ENCODE assay signal across 9 mouse cellular contexts in genomic region chr11:63175302-63175701, GRCm38 (mm10). TPM values are rescaled to one million over a fixed set of nuclear protein-coding genes. Genes with fewer than 3 reads are reported as not detected.
DNase-seq lines count a peak whose midpoint lies in the region; ATAC-seq and TF ChIP-seq lines count a peak whose summit lies in the region.
"Had no signal": no experiment of that assay in that cellular context is flagged by ENCODE, and none has a peak within 500 bp of the region (broad histone marks: within the 10 kb centered on the region; RNA-seq: fewer than 3 reads in every experiment).

No protein-coding gene starts in this region.

- H3K27ac ChIP-seq in heart, postnatal 0 days (ENCODE audit: low read depth): no peak overlapping the region
- no peak overlapping the region for H3K27ac ChIP-seq in intestine, embryonic 16.5 days (ENCODE audit: low read length)
- H3K27ac ChIP-seq in hindbrain, embryonic 10.5 days: no peak overlapping the region

- 26% methylated on average over 3 of the region's 3 CpGs for WGBS in heart, postnatal 0 days
- WGBS in intestine, embryonic 16.5 days: 45% methylated on average over 3 of the region's 3 CpGs
- WGBS in hindbrain, embryonic 10.5 days: 46% methylated on average over 3 of the region's 3 CpGs

- H3K27me3 ChIP-seq in heart, postnatal 0 days (ENCODE audit: control insufficient read depth, insufficient read depth, low read length): no peaks in the 10 kb centered on the region
- no peaks in the 10 kb centered on the region for H3K27me3 ChIP-seq in intestine, embryonic 16.5 days (replicated peaks; ENCODE audit: control insufficient read depth, insufficient read depth, low read length)
- H3K27me3 ChIP-seq in hindbrain, embryonic 10.5 days (ENCODE audit: insufficient read depth, poor library complexity, severe bottlenecking): peaks cover 35% of the 10 kb centered on the region
- H3K27me3 ChIP-seq: megakaryocyte, embryonic 14.5 days had no signal

- H3K4me1 ChIP-seq in heart, postnatal 0 days (ENCODE audit: control insufficient read depth, insufficient read depth): no peaks in the 10 kb centered on the region
- no peaks in the 10 kb centered on the region for H3K4me1 ChIP-seq in intestine, embryonic 16.5 days (ENCODE audit: control insufficient read depth, insufficient read depth, low read length)
- peaks cover 8% of the 10 kb centered on the region for H3K4me1 ChIP-seq in hindbrain, embryonic 10.5 days (replicated peaks)
- H3K4me1 ChIP-seq: megakaryocyte, embryonic 14.5 days had no signal

- H3K4me3 ChIP-seq in heart, postnatal 0 days (ENCODE audit: low read depth, low read length): no peak overlapping the region
- H3K4me3 ChIP-seq in intestine, embryonic 16.5 days (ENCODE audit: low read length): no peak overlapping the region
- H3K4me3 ChIP-seq in hindbrain, embryonic 10.5 days: no peak overlapping the region
- H3K4me3 ChIP-seq: megakaryocyte, embryonic 14.5 days had no signal

- ATAC-seq in heart, postnatal 0 days (ENCODE audit: insufficient read depth, low read depth): no peak
- peak; percentile 36; the same call in 1 of the 2 replicates for ATAC-seq in intestine, embryonic 16.5 days

- intact Hi-C loops in heart, postnatal 14 days (cut with DNase I): no loop called here
- intact Hi-C loops in heart, postnatal 36 days (cut with DNase I): no loop called here

- DNase-seq in heart, postnatal 0 days (ENCODE audit: low spot score): peak; percentile 13
- DNase-seq in heart, postnatal 14 days: no peak
- DNase-seq in thymus, postnatal 4 days: peak; percentile 23
- no peak for DNase-seq in thymus, postnatal 36 days
- DNase-seq in ovary, adult 18-20 months (ENCODE audit: low spot score): no peak
- DNase-seq in hindbrain, embryonic 10.5 days (ENCODE audit: low spot score): no peak
- no peak for DNase-seq in heart, postnatal 36 days

- H3K4me2 ChIP-seq in heart, postnatal 0 days (ENCODE audit: low read depth, low read length): no peak overlapping the region
- H3K4me2 ChIP-seq in intestine, embryonic 16.5 days (ENCODE audit: low read depth, low read length): no peak overlapping the region

- TF ChIP-seq EP300 in heart, postnatal 0 days (IDR thresholded peaks at IDR 0.05; ENCODE audit: low read depth): no peak

- no peak overlapping the region for H3K9ac ChIP-seq in heart, postnatal 0 days (replicated peaks; ENCODE audit: low read depth, low read length)
- H3K9ac ChIP-seq in intestine, embryonic 16.5 days (ENCODE audit: low read depth, low read length): no peak overlapping the region

- TF ChIP-seq CTCF in heart, postnatal 0 days (IDR thresholded peaks at IDR 0.05; ENCODE audit: low read depth): peak; percentile 42

- no peaks in the 10 kb centered on the region for H3K36me3 ChIP-seq in heart, postnatal 0 days (replicated peaks; ENCODE audit: control insufficient read depth, insufficient read depth, low read length)
- H3K36me3 ChIP-seq in intestine, embryonic 16.5 days (ENCODE audit: control insufficient read depth, insufficient read depth, low read length): no peaks in the 10 kb centered on the region
- H3K36me3 ChIP-seq in hindbrain, embryonic 10.5 days: no peaks in the 10 kb centered on the region

- H3K9me3 ChIP-seq in heart, postnatal 0 days (replicated peaks; ENCODE audit: control insufficient read depth, low read length): no peaks in the 10 kb centered on the region
- H3K9me3 ChIP-seq in intestine, embryonic 16.5 days (ENCODE audit: control insufficient read depth, low read length): no peaks in the 10 kb centered on the region
- no peaks in the 10 kb centered on the region for H3K9me3 ChIP-seq in hindbrain, embryonic 10.5 days
- H3K9me3 ChIP-seq: megakaryocyte, embryonic 14.5 days had no signal

RNA-seq across cellular contexts. Expression of gene Pmp22, which starts 46.5 kb away (rescaled TPM):
- total RNA-seq in heart, postnatal 0 days (2014; rRNA removed; ENCODE audit: low replicate concordance): 94.4 and 128 TPM in 2 replicates
- 62.1 and 63.3 TPM in 2 replicates for polyA plus RNA-seq in heart, postnatal 0 days (2015; fragmentation: Nextera tagmentation; extraction: Ambion mirVana)
- 10 to 100 TPM; 69.8 to 80.5 TPM for total RNA-seq in heart, postnatal 14 days (2021)
- 110 and 113 TPM in 2 replicates for polyA plus RNA-seq in intestine, embryonic 16.5 days (2015; fragmentation: Nextera tagmentation; extraction: Ambion mirVana)
- 28.6 and 43.7 TPM in 2 replicates for polyA plus RNA-seq in hindbrain, embryonic 10.5 days (2016; fragmentation: Nextera tagmentation; extraction: Ambion mirVana)
- 10 to 100 TPM; 51.5 to 55.6 TPM for total RNA-seq in heart, postnatal 36 days (2021)

Comparison
In these comparisons a context has a peak if more than half of its experiments do, and no peak if none do; other contexts are left out.
1. DNase-seq: peak in heart, postnatal 0 days (single experiment) and thymus, postnatal 4 days (single experiment); none in heart, postnatal 14 days (0 of 2), thymus, postnatal 36 days (0 of 2), ovary, adult 18-20 months (single experiment), hindbrain, embryonic 10.5 days (single experiment) and heart, postnatal 36 days (0 of 2).